Mouse (Mus musculus): Measurements from ENCODE around the gene Tank. TPM values are rescaled to one million over a fixed set of nuclear protein-coding genes. Genes with fewer than 3 reads are reported as not detected.

Gene Tank
- polyA plus RNA-seq, 2 experiments: 15.9 to 21.3 TPM

DNA sequence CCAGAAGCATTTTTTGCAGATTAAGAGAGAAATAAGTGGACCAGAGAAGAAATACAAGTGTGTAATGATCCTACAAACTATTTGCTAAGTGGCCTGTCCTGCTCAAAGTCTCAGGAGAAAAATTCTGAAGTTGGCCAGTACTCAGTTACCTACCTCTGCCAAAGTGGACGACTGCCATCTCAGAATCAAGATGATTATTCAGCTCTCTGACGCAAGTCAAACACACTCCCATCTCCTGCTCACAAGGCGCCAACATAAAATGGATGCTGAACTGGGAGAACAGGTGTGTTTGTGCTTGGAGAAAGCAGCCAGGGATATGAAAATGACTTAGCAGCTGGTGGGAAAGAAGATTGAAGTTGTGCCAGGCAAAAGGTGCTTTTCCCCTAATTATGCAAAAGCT lies 21.7 kb upstream of the Tank start:
- Histone ChIP-seq H3K9ac (replicated peaks) (no peak overlapping the region), H3K27ac (no peak overlapping the region), H3K36me3 (replicated peaks; ENCODE audit: control insufficient read depth, insufficient read depth, low read depth) (no peaks in the 10 kb centered on the region), H3K4me3 (ENCODE audit: insufficient read depth in 1 of 2, low read depth in 2 of 2, low read length in 2 of 2) (no peak overlapping the region), H3K4me1 (replicated peaks; ENCODE audit: control insufficient read depth in 2 of 2, insufficient read depth in 2 of 2, low read length in 1 of 2) (no peaks in the 10 kb centered on the region), H3K4me2 (ENCODE audit: low read depth) (no peak overlapping the region), H3K9me3 (ENCODE audit: control insufficient read depth, low read length) (no peaks in the 10 kb centered on the region), H3K27me3 (ENCODE audit: control insufficient read depth, insufficient read depth, low read length) (no peaks in the 10 kb centered on the region)
- TF ChIP-seq CTCF (IDR thresholded peaks at IDR 0.05; ENCODE audit: low read depth) (no peak), EP300 (IDR thresholded peaks at IDR 0.05; ENCODE audit: low read depth) (no peak)
- 57% methylated on average over 3 of the region's 3 CpGs for WGBS (ENCODE audit: insufficient replicate concordance)
- ATAC-seq (ENCODE audit: insufficient read depth) (no peak), DNase-seq (ENCODE audit: low read depth in 3 of 3, low spot score in 3 of 3) (no peak)

DNA sequence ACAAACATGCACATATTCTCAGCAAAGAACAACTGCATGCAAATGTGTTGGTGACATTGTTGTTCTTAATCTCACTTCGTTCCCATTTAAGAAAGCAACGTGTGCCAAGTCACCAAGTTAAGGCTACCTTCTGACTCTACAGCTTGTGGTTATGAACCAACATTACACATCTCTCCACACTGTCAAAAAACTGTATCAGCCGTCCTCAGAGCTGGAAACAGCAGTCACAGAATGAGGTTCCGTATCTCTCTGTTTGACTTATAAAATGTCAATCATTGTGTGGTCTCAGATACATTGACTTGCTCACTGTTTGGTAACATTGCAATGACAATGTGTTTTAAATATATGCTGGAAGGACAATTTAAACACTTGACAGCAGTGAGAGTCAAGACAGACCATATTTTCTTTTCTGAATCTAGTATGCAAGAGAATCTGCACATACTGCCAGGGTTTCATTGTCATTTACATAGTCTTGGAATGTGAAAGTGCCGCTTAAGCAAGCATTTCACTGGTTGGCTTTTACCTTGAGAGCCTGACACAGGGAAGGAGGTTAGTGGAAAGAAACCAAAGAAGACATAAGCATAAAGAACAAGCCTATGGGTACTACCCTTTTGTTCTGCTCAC lies 20.4 kb upstream of the Tank start:
- ATAC-seq (ENCODE audit: insufficient read depth) (no peak), DNase-seq (ENCODE audit: low read depth in 3 of 3, low spot score in 3 of 3) (no peak)
- 46% methylated on average over 5 of the region's 5 CpGs for WGBS (ENCODE audit: insufficient replicate concordance)
- no peak overlapping the region for H3K9ac ChIP-seq (replicated peaks)
- no peak overlapping the region for H3K4me3 ChIP-seq (ENCODE audit: insufficient read depth in 1 of 2, low read depth in 2 of 2, low read length in 2 of 2)
- H3K27ac ChIP-seq: no peak overlapping the region
- no peaks in the 10 kb centered on the region for H3K9me3 ChIP-seq (ENCODE audit: control insufficient read depth, low read length)
- no peaks in the 10 kb centered on the region for H3K36me3 ChIP-seq (replicated peaks; ENCODE audit: control insufficient read depth, insufficient read depth, low read depth)
- H3K4me2 ChIP-seq (ENCODE audit: low read depth): no peak overlapping the region
- TF ChIP-seq EP300 (IDR thresholded peaks at IDR 0.05; ENCODE audit: low read depth) (no peak), CTCF (IDR thresholded peaks at IDR 0.05; ENCODE audit: low read depth) (no peak)
- no peaks in the 10 kb centered on the region for H3K4me1 ChIP-seq (replicated peaks; ENCODE audit: control insufficient read depth in 2 of 2, insufficient read depth in 2 of 2, low read length in 1 of 2)
- no peaks in the 10 kb centered on the region for H3K27me3 ChIP-seq (ENCODE audit: control insufficient read depth, insufficient read depth, low read length)

DNA sequence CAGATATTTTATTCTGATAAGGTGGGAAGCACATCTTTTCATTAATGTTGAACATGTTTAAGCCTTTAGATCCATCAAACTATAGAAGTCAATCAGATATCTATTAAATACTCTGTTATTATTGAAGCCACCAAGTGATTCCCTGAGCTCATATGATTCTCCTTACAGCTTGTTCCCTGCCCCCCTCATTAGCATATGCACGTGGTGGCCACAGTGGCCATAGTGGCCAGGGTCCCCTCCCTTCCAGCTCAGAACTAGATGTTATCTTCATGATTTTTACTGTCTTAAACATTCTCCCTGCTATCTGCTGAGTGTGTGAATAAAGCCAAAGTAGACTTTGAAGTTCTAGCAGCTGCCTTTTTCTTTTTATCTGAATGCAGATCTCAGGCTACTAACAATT lies 17.3 kb upstream of the Tank start:
- WGBS (ENCODE audit: insufficient replicate concordance): 0% methylated on average over 1 of the region's 1 CpGs
- no peaks in the 10 kb centered on the region for H3K36me3 ChIP-seq (replicated peaks; ENCODE audit: control insufficient read depth, insufficient read depth, low read depth)

DNA sequence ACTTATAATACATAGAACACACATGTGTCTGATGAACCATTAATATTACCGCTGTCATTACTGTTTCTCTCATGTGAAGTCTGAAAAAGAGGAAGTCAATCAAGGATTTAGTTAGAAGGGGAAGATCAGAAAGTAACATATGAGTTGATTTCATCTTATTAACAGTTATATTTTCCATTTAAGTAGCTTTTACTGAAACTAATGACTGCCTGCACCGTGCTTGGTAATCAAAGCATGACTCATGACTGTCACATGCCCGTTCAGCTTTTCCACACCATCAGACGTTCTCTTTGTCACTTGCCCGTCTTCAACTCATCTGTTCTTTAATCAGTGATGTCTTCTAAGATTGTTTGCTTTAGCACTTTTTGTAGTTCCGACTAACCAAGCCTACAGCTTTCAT lies 15.2 kb upstream of the Tank start:
- no peaks in the 10 kb centered on the region for H3K9me3 ChIP-seq (ENCODE audit: control insufficient read depth, low read length)
- ATAC-seq (ENCODE audit: insufficient read depth) (no peak), DNase-seq (ENCODE audit: low read depth in 3 of 3, low spot score in 3 of 3) (no peak)
- no peaks in the 10 kb centered on the region for H3K36me3 ChIP-seq (replicated peaks; ENCODE audit: control insufficient read depth, insufficient read depth, low read depth)
- no peaks in the 10 kb centered on the region for H3K4me1 ChIP-seq (replicated peaks; ENCODE audit: control insufficient read depth in 2 of 2, insufficient read depth in 2 of 2, low read length in 1 of 2)
- H3K4me2 ChIP-seq (ENCODE audit: low read depth): no peak overlapping the region
- no peak overlapping the region for H3K27ac ChIP-seq
- TF ChIP-seq EP300 (IDR thresholded peaks at IDR 0.05; ENCODE audit: low read depth) (no peak), CTCF (IDR thresholded peaks at IDR 0.05; ENCODE audit: low read depth) (no peak)
- no peak overlapping the region for H3K9ac ChIP-seq (replicated peaks)
- 65% methylated on average over 6 of the region's 6 CpGs for WGBS (ENCODE audit: insufficient replicate concordance)
- H3K4me3 ChIP-seq (ENCODE audit: insufficient read depth in 1 of 2, low read depth in 2 of 2, low read length in 2 of 2): no peak overlapping the region
- H3K27me3 ChIP-seq (ENCODE audit: control insufficient read depth, insufficient read depth, low read length): no peaks in the 10 kb centered on the region

More for the DNA sequence above, 17.3 kb upstream of the Tank start:
- Histone ChIP-seq H3K27ac (no peak overlapping the region), H3K4me2 (ENCODE audit: low read depth) (no peak overlapping the region), H3K9ac (replicated peaks) (no peak overlapping the region), H3K4me1 (replicated peaks; ENCODE audit: control insufficient read depth in 2 of 2, insufficient read depth in 2 of 2, low read length in 1 of 2) (no peaks in the 10 kb centered on the region), H3K9me3 (ENCODE audit: control insufficient read depth, low read length) (no peaks in the 10 kb centered on the region), H3K27me3 (ENCODE audit: control insufficient read depth, insufficient read depth, low read length) (no peaks in the 10 kb centered on the region), H3K4me3 (ENCODE audit: insufficient read depth in 1 of 2, low read depth in 2 of 2, low read length in 2 of 2) (no peak overlapping the region)
- DNase-seq (ENCODE audit: low read depth in 3 of 3, low spot score in 3 of 3) (no peak), ATAC-seq (ENCODE audit: insufficient read depth) (no peak)
- TF ChIP-seq CTCF (IDR thresholded peaks at IDR 0.05; ENCODE audit: low read depth) (no peak), EP300 (IDR thresholded peaks at IDR 0.05; ENCODE audit: low read depth) (no peak)

DNA sequence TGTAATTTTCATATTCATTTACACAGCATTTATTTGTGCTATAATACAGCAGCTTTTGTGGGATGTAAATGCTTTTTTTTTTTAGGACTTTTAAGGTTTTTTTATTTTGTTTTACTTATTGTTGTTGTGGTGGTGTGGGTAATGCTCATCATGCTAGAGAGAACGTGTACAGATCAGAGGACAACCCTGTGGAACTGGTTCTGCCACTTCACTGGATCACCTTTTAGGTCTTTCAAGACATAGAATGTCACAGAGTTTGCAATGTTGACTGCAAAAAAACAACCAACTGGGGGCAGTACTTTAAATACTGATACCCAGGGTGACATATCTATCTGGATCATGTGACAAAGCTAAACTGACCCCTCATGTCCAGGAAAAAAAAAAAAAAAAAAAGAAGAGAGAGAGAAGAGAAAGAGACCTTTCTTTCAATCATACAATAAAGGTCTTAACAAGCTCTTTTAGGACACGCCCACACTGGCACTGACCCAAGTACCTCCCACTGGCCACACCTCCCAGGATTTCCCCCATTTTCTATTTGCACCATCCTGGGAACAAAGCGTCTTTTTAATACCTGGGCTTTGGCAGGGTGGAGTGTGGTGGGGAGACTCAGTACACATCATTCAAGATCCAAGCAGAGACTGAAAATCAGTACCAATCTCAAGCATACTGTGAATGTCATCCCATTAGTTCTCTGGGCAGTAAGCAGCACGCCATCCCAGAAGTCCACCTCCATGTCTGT lies 11.2 kb upstream of the Tank start:
- Histone ChIP-seq H3K27ac (no peak overlapping the region), H3K36me3 (replicated peaks; ENCODE audit: control insufficient read depth, insufficient read depth, low read depth) (no peaks in the 10 kb centered on the region), H3K4me3 (ENCODE audit: insufficient read depth in 1 of 2, low read depth in 2 of 2, low read length in 2 of 2) (no peak overlapping the region), H3K9me3 (ENCODE audit: control insufficient read depth, low read length) (no peaks in the 10 kb centered on the region), H3K4me1 (replicated peaks; ENCODE audit: control insufficient read depth in 2 of 2, insufficient read depth in 2 of 2, low read length in 1 of 2) (no peaks in the 10 kb centered on the region), H3K9ac (replicated peaks) (no peak overlapping the region), H3K27me3 (ENCODE audit: control insufficient read depth, insufficient read depth, low read length) (no peaks in the 10 kb centered on the region), H3K4me2 (ENCODE audit: low read depth) (no peak overlapping the region)
- no peak for ATAC-seq (ENCODE audit: insufficient read depth)
- 48% methylated on average over 4 of the region's 4 CpGs for WGBS (ENCODE audit: insufficient replicate concordance)
- DNase-seq (ENCODE audit: low read depth in 3 of 3, low spot score in 3 of 3): peak in 1 of 3 experiments; percentile 20
- TF ChIP-seq CTCF (IDR thresholded peaks at IDR 0.05; ENCODE audit: low read depth): no peak
- no peak for TF ChIP-seq EP300 (IDR thresholded peaks at IDR 0.05; ENCODE audit: low read depth)

Data from liver, embryonic 14.5 days (tissue).